Mouse (Mus musculus) left cerebral cortex, postnatal 25 days (tissue): ENCODE measurements at regions not wholly inside any gene's neighbourhood (a gene's known extent, or its start where the extent isn't known, plus 50 kb on each side); places are given as distances from the start of the nearest gene placed in this dataset.

Source experiments
- DNase-seq, 2 experiments: peaks; one replicate each; pipeline ENCODE4 v3.0.0; 2022; ENCODE audit warnings: low spot score in 2 of 2, mixed read lengths in 1 of 2
- intact Hi-C: fragments of 180-260 bp; cut with DNase I; formaldehyde crosslinking; loops from one replicate; pipeline ENCODE4 v1.15.1; 2025

DNA sequence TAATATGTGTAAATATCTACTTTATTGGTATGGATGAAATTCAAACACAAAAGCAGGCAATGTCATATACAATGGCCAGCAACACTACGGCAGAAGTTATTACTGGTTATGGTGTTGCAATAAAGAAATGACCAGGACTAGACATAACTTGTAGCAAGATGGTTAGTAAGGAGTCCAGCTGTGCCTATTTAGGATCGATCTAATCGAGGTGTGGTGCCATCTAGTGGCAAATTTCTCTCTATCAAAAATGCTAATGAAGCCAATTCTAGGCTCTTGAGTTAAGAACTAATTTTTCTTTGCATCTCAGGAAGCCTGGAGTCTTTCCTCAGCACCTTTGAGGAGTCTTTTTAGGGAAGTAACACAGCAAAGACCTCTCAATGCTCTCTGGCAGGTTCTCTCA is 223.2 kb downstream of the Rassf9 start:
- peak; percentile 31 to 34 for DNase-seq
- intact Hi-C loops: loop anchor here (2.0 kb wide), 1 partner anchor 240 kb away; no protein-coding TSS in a partner anchor

DNA sequence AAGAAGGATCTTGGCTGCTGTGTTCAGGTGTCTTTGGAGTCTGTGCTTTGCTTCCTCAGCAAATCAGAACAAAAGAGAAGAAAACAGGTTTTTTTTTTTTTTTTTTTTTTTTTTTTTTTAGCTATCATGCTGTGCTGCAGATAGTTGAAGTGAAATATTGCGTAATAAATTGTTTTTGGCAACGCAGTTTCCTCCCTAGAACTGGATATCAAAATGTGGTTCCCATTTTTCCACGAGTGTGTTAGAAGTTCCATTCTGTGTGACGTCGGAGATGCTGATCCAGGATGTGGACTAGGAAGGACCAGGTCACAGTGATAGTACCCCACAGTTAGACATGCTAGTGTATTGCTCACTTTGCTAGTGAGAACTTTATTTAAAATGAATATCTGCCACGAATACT is 220.4 kb downstream of the Rassf9 start:
- intact Hi-C loops: no loop called here
- DNase-seq: no peak

DNA sequence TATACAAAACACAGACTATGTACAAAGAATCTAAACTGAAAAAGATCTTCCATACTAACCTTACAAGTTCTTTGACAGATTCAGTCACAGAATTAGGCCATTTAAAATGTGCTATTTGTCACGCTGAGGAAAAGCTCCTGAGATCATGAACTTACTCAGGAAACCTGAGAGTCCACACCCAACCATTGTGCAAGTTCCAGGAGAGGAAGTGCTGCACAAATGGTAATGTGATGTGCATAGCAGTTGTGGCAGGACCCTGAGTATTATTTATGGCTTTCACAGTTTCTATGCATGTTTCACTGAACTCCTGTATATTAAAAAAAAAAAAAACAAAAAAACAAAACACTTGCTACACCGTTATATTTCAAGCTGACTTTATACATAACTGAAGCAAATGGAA is 200.2 kb downstream of the Rassf9 start:
- no peak for DNase-seq
- intact Hi-C loops: no loop called here

DNA sequence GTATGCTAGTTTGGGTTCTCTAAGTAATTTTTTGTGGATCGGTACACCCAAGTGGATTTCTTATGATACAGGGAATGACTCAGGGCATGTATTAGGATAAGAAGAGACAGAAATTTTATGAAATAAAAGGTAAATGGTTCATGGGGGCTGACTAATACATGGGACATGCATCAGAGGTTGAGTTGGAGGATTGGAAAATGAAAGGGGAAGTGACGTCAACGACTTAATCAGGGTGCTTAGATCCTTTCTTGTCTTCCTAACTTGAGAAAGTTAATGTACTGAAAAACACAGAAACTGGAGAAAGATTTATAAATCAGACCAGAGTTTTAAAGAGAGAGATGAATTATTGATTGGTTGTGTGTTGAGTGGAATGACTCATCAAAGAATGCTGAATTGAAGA is 193.8 kb downstream of the Rassf9 start:
- DNase-seq: no peak
- intact Hi-C loops: no loop called here

DNA sequence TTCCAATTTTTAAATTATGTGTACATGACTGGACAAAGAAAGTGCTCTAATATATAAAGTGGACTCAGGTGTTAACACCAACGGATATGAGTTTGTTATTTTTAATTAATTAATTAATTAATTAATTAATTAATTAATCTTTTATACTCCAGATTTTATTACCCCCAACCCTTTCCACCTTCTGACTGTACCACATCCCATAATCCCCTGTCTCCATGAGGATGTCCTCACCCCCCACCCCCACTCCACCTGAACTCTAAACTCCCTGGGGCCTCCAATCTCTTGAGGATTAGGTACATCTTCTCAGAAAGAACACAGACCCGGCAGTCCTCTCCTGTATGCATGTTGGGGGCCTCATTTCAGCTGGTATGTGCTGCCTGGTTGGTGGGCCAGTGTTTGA is 182.8 kb downstream of the Rassf9 start:
- intact Hi-C loops: no loop called here
- no peak for DNase-seq

DNA sequence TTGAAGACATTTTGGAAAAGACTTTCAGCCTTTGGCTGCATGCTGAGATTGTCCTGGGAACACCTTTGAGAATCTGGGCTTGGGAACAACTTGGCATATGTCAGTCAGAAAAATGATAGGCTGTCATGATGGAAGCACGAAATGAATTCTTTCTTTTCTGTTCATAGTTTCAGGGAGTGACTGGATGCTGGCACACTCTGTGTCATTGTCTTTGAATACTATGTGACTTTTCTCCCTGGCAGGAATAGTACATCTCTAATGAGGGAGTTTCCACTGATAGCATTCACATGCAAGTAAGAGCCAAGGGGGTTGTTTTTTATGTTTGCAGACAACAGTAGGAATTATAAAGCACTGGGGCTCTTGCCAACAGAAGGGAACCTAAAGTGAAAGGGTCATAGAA is 177.9 kb downstream of the Rassf9 start:
- intact Hi-C loops: no loop called here
- no peak for DNase-seq

DNA sequence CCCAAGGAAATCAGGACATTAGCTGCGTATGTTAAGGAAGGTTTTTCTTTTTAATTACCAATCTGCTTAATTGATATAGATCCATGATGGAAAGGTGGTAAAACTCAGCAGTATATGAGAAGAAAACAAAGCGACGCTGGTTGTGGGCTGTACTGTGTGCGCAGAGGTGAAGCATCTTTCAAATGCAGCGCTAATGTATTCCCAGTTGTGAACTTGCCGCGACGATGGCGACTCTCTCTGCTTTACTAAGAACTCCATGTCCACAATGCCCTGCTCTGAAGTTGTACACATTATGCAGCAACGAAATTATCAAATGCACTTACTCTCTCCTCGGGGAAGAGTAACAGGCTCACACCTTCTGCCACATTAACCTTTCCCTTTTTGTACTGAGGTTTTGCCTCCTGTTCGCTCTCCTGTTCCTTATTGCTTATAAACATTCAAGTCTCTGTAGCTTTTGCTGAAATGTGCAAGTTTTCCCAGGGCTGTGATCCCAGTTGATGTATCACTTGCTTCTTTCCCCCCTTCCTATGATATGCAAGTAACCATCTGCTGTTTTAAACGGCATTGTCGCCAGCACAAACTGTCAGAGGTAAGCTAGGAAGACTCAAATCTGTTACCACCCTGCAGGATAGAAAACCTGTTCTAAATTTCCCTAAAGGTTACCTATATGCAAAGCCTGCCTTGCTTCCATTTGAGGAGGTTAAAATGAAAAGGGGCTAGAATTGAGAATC is 174.8 kb downstream of the Rassf9 start:
- no peak for DNase-seq
- intact Hi-C loops: no loop called here

DNA sequence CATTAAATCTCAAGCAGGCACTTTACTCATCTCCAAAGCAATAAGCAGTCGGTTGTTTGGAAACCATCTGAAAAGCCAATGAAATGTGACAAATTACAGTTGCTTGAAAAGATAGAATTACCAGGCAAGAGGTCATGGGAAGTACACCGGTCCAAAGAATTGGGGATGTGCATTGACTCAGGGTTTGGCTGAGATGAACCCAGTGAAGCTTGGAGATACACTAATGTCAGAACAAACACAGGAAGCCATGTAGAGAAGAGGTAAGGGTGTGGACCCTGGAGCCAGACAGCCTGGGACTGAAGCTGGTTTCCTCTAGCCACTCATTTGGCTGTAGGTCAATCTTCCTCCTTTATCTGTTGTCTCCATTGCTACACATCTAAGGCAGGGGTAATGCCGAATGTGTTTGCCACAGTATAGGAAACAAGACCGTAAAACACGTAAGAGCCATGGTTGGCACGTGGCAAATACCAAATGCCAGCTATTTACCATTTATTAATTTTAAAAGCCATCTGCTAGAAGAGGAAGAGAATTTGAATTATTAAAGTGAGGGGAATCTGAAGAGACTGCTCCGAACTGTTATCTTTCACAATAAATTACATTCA is 173.9 kb downstream of the Rassf9 start:
- intact Hi-C loops: no loop called here
- no peak for DNase-seq

DNA sequence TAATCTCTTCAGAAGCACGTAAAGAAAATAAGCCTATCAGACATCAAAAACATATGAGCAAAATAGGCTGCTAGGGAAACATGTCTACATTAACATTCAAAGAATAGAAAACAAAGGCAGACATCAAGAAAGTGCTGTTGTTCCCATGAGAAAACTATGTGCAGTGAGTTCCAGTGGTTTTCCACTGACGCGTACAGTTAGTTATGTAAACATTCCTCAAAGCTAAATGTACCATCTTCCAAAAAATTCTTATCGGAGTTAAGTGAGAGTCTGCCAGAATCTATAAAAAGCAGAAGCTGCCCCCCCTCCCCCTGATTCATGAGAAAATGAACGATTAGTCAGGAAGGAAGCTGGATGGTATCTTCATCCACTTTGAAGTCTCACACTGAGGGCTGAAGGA is 155.3 kb downstream of the Rassf9 start:
- DNase-seq: no peak
- intact Hi-C loops: no loop called here

DNA sequence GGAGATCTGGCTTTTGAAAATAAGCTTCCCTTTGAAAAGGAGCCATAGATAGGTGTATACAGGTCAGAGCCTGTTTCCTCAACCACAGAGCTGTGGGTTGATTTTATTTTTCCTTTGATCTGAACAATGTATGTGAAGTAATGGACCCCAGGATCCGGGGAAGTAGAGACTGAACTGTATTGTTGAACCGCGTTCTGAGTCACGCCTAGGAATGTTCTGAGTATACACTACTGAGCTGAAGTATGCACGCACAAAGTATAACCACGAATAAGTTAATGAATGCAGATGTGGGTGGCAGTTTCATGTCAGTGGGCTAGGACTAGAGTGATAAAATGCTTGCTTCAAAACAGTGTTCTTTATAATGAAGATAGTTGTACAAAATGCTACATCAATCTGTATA is 147.7 kb downstream of the Rassf9 start:
- no peak for DNase-seq
- intact Hi-C loops: no loop called here

DNA sequence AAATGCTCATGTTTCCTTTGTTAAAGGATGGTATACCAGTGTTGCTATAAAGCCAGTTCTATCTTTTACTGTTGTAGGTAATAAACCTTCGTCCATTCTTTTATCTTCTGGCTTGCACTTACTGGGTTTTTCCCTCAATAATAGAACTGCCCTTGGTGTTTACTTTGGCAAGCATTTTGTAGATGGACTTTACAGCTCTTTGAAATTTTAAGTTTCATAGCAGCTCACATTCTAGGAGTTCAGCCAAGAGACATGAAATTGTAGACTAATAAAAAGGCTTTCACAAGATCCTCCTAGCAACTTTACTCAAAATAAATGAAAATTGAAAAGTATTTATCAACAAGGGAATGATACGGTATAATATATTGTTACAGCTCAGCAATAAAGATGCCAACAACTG is 124.5 kb downstream of the Rassf9 start:
- DNase-seq: no peak
- intact Hi-C loops: no loop called here

DNA sequence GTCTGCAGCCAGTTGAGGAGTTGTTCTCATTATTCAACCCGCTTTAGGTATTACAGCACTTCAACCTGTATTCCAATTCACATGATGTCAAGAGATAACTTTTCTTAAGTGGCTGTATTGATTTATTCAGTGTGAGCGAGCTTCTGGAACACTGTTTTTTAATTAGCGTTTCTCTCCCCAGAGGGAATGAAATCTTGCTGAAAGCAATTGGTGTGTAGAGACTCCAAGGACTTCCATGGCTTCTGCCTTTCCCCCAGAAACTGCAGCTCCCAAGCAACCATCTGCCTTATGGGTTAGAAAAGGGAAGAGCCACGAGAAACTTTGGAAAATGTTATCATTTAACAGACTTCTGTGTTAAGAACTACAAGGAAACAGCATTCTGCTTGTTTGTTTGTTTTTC is 121.4 kb downstream of the Rassf9 start:
- intact Hi-C loops: no loop called here
- DNase-seq: no peak

DNA sequence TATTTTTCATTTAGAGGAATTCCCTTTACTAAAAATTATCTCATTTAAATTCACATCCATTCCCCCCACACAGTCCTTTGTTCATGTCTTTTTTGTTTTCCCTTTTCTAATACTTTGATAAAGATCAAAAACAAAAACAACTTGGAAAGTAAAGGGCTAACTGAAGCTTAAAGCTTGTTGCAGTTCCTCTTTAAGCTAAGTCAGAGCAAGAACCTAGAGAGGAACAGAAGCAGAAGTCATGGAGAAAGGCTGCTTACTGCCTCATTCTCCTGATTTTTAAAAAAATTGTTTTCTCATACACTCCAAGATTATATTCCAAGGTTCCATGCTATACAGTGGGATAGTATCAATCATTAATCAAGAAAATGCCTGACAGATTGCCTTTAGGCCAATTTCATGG is 116.6 kb downstream of the Rassf9 start:
- intact Hi-C loops: no loop called here
- DNase-seq: no peak

DNA sequence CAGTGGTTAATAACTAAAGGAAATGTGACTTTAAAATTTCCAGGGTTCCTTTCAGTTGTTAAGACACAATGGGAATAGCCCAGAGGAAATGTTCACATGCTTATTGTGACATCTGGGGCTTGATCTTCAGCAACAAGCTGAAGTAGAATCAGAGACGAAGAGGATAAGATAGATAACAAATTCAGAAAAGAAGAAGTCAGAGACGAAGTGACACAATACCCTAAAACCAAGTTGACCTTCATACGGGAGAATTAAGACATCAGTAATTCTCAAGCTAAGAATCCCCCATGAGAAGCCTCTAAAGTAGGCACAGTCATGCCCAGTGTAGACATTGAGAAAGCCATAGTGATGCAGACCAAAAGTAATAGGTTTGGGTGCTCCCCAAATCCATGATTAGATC is 111.9 kb downstream of the Rassf9 start:
- DNase-seq: no peak
- intact Hi-C loops: no loop called here

DNA sequence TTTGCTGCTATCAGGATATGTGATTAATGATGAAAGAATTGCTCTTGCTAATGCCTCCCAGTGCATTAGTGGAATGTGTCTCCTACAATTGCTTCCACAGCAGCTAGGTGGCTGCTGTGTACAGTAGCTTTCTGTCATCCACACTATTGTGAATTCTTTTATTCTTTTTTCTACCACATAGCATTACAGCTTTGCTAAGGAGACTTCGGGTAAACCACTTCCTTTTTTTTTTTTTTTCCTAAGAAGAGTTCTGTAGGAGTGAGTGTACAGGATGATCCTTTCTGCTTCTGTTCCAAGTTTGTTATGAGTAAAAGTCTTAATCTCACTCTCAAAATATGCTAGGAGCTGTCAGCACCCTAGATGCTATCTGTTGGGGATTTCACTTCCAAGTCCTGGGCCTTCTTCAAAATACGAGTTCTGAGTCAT is 110.6 kb downstream of the Rassf9 start:
- peak in 1 of 2 experiments; percentile 41 for DNase-seq

DNA sequence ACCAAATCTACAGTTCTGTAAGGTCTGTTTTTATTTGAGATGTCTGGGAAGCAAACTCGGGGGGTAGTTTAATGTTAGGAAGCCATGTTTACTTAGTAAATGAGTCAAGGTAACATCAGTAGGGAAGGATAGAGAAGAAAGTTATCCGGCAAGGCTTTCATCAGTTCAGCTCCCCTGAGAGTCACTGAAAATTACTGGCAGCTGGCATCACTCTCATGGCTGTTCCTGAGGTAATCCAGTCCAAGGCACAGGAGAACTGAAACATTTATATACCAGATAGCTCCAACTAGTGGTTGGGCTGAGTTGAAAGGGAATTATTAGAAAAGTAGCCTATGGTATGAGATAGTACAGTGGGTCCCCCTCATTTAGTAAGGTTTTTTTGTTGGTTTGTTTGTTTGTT is 106.7 kb downstream of the Rassf9 start:
- intact Hi-C loops: no loop called here
- no peak for DNase-seq

More for the DNA sequence above, 110.6 kb downstream of the Rassf9 start:
- intact Hi-C loops: no loop called here

DNA sequence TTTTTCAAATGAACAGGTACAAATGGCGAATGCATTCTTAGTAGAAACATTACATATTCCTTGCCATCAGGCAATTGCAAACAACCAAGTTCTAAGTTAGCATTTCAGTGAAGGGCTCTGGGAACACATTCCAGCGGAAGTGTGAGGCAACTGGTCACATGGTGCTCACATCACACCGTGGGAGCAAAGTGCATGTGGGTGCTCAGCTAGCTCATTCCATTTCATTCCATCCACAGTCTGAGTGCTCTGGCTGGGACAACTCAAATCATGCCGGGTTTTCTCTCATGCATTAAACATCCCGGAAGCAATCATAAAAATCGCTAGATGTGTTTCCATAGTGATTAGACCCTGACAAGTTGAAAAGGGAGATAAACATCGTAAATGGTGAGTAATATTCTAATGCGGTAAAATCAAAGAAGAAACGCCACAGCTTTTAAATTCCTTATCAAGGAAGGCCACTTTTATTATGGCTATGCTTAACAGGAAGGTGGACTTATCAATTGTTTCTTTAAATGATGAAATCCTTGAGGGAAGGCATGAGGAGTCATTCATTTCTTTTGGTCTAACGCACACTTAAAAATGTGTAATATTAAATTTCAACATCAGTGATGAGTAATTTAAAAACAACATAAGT is 104.1 kb downstream of the Rassf9 start:
- no peak for DNase-seq
- intact Hi-C loops: no loop called here
